Mouse (Mus musculus) macrophage (primary cell): Measurements from ENCODE around the gene Gm4907. TPM values are rescaled to one million over a fixed set of nuclear protein-coding genes. Genes with fewer than 3 reads are reported as not detected.
"Not testable (repeated sequence)": the region's sequence is repeated elsewhere in the genome, so short reads cannot be mapped to it uniquely, and the experiment has no call there.

Experiments
- H3K27ac ChIP-seq: fragments of 350-480 bp; formaldehyde crosslinking; 2 replicates; pipeline ENCODE4 v1.9.0; 2021
- H3K36me3 ChIP-seq: fragments of 350-480 bp; formaldehyde crosslinking; 2 replicates; pipeline ENCODE4 v1.9.0; 2021; ENCODE audit errors: inconsistent target
- H3K4me3 ChIP-seq: fragments of 350-480 bp; formaldehyde crosslinking; 2 replicates; pipeline ENCODE4 v1.9.0; 2021; ENCODE audit errors: inconsistent target
- H3K79me2 ChIP-seq: fragments of 350-480 bp; formaldehyde crosslinking; 2 replicates; pipeline ENCODE4 v1.9.0; 2021; ENCODE audit errors: inconsistent target
- WGBS: methylation state at CpG from one replicate; pipeline ENCODE4 v1.1.7; 2026; ENCODE audit warnings: inconsistent platforms; ENCODE audit not compliant: missing documents; 5-methylcytosine and 5-hydroxymethylcytosine counted together
- polyA plus RNA-seq: library from polyadenylated mRNA; stranded (reverse); fragments of 250-400 nt; gene quantifications from 3 replicates; pipeline ENCODE4 v1.2.4, GENCODE M21; 2018; ENCODE audit warnings: inconsistent platforms
- total RNA-seq, 78 experiments: library from RNA; depleted of rRNA; stranded (reverse); fragments of 250-400 nt; gene quantifications; 1 replicate in 9 of 78; 2 replicates in 24 of 78; 3 replicates in 43 of 78; 4 replicates in 2 of 78; pipeline ENCODE4 v1.2.4; 2018; ENCODE audit warnings: inconsistent platforms in 56 of 78

Gene Gm4907
- under 1 TPM in 1 of 26 experiments, not detected in 25; 0.49 TPM for total RNA-seq (2018; cell fraction: chromatin; rRNA removed)
- under 1 TPM in 1 of 26 experiments, not detected in 25; 0.09 TPM for total RNA-seq (2018; cell fraction: cytosol; rRNA removed)
- under 1 TPM in 2 of 26 experiments, not detected in 24; 0.33 to 0.45 TPM for total RNA-seq (2018; cell fraction: nucleus; rRNA removed)
- not detected in 3 replicates for polyA plus RNA-seq

GRCm38 (mm10) chrX:23882253-23882652, at the start of gene Gm4907:
Gm4907 (plus strand) TSS chrX:23882553.
- not testable (repeated sequence) for H3K36me3 ChIP-seq, H3K4me3 ChIP-seq
- 60% methylated on average over 2 of the region's 2 CpGs for WGBS

GRCm38 (mm10) chrX:23833784-23834183, 48.6 kb upstream of the Gm4907 start:
- not testable (repeated sequence) for H3K79me2 ChIP-seq, H3K4me3 ChIP-seq, H3K36me3 ChIP-seq, H3K27ac ChIP-seq
- WGBS: 95% methylated on average over 11 of the region's 11 CpGs

More at GRCm38 (mm10) chrX:23882253-23882652, at the start of gene Gm4907:
- H3K79me2 ChIP-seq, H3K27ac ChIP-seq: not testable (repeated sequence)

- H3K36me3 ChIP-seq: no peaks in the 10 kb centered on the region
- H3K4me3 ChIP-seq: no peak overlapping the region
- no CpG with 5 or more reads among the region's 1 CpGs for WGBS
- no peak overlapping the region for H3K27ac ChIP-seq
- H3K79me2 ChIP-seq: no peaks in the 10 kb centered on the region
Observed at GRCm38 (mm10) chrX:23840921-23841320, 41.4 kb upstream of the Gm4907 start.

- Histone ChIP-seq H3K79me2 (no peaks in the 10 kb centered on the region), H3K4me3 (no peak overlapping the region), H3K36me3 (no peaks in the 10 kb centered on the region), H3K27ac (no peak overlapping the region)
- WGBS: 100% methylated on average over 1 of the region's 2 CpGs
Observed at GRCm38 (mm10) chrX:23954161-23954560, 71.8 kb downstream of the Gm4907 start.

Other genes starting within 250 kb of the Gm4907 start
- 11.5 to 18.1 TPM (median 16.0 TPM) in 3 replicates for gene Wdr44, start 189.5 kb upstream of the Gm4907 start, polyA plus RNA-seq
- not detected in 3 replicates for gene Gm4985, start 76.4 kb downstream of the Gm4907 start, polyA plus RNA-seq